Mouse (Mus musculus) ES-Bruce4 (cell line): ENCODE data around the gene Klf16. TPM values are rescaled to one million over a fixed set of nuclear protein-coding genes. Genes with fewer than 3 reads are reported as not detected.
A peak's percentile ranks its signal among the peaks of the same experiment; 100 is the strongest.

ENCODE experiments used
- H3K27ac ChIP-seq: 2 replicates; pipeline ENCODE4 v1.5.1; 2012; ENCODE audit warnings: low read length, inconsistent platforms; ENCODE audit not compliant: insufficient read depth
- H3K27me3 ChIP-seq: 2 replicates; pipeline ENCODE4 v1.6.1; 2012; ENCODE audit warnings: mild to moderate bottlenecking, low read length, inconsistent platforms; ENCODE audit not compliant: control insufficient read depth, poor library complexity, insufficient read depth, severe bottlenecking
- H3K36me3 ChIP-seq: 2 replicates; pipeline ENCODE4 v1.6.1; 2012; ENCODE audit warnings: inconsistent platforms, mild to moderate bottlenecking, low read length, moderate library complexity; ENCODE audit not compliant: control insufficient read depth, poor library complexity, insufficient read depth, severe bottlenecking
- H3K4me1 ChIP-seq: one replicate; pipeline ENCODE4 v1.8.1; 2011; ENCODE audit warnings: low read length; ENCODE audit not compliant: control insufficient read depth, insufficient read depth
- H3K4me3 ChIP-seq: 2 replicates; pipeline ENCODE4 v1.5.1; 2011; ENCODE audit warnings: low read depth, mild to moderate bottlenecking, low read length
- H3K9ac ChIP-seq: 2 replicates; pipeline ENCODE4 v1.6.1; 2012; ENCODE audit warnings: low read depth, mild to moderate bottlenecking, inconsistent platforms; ENCODE audit not compliant: poor library complexity, severe bottlenecking
- H3K9me3 ChIP-seq: replicated peaks from 2 replicates; pipeline ENCODE4 v1.6.1; 2012; ENCODE audit warnings: mild to moderate bottlenecking, low read length, inconsistent platforms; ENCODE audit not compliant: control insufficient read depth, poor library complexity, insufficient read depth, severe bottlenecking
- CTCF ChIP-seq: IDR thresholded peaks from one replicate; pipeline ENCODE4 v1.8.1; 2011; ENCODE audit warnings: low read depth, low read length
- EP300 ChIP-seq: IDR thresholded peaks from 2 replicates; pipeline ENCODE4 v1.6.1; 2011; ENCODE audit warnings: low read depth, low read length; ENCODE audit not compliant: insufficient read depth
- POLR2A ChIP-seq: IDR thresholded peaks from one replicate; pipeline ENCODE4 v1.8.1; 2011; ENCODE audit warnings: low read length; ENCODE audit not compliant: insufficient read depth
- polyA plus RNA-seq: library from polyadenylated mRNA; stranded (reverse); fragments of >200 nt; gene quantifications from 2 replicates; pipeline ENCODE4 v1.2.4, GENCODE M21; 2011; ENCODE audit warnings: low read depth; ENCODE audit not compliant: missing spikeins, insufficient read depth, insufficient read length

The Klf16 gene
- polyA plus RNA-seq, 1 experiment, result 24.9 TPM

- H3K4me3 ChIP-seq, result peak overlapping the region; percentile 49
These were observed 44.5 kb upstream of the Klf16 start for GRCm38 (mm10) chr10:80621690-80621939.

GRCm38 (mm10) chr10:80620796-80621689 lies 43.9 kb upstream of the Klf16 start:
- Histone ChIP-seq H3K27ac (peak overlapping the region; percentile 42; the same call in 1 of the 2 replicates), H3K9ac (peak overlapping the region; percentile 69), H3K4me3 (peak overlapping the region; percentile 49), H3K27me3 (no peaks in the 10 kb centered on the region), H3K4me1 (no peaks in the 10 kb centered on the region), H3K36me3 (no peaks in the 10 kb centered on the region), H3K9me3 (no peaks in the 10 kb centered on the region)
- TF ChIP-seq POLR2A, result no peak
- TF ChIP-seq CTCF, result no peak
- TF ChIP-seq EP300, result no peak

More at GRCm38 (mm10) chr10:80621690-80621939, 44.5 kb upstream of the Klf16 start:
- Histone ChIP-seq H3K9me3 (no peaks in the 10 kb centered on the region), H3K4me1 (no peaks in the 10 kb centered on the region), H3K27me3 (no peaks in the 10 kb centered on the region), H3K9ac (peak overlapping the region; percentile 69), H3K36me3 (no peaks in the 10 kb centered on the region), H3K27ac (peak overlapping the region; percentile 42; the same call in 1 of the 2 replicates)
- TF ChIP-seq EP300 (no peak), CTCF (no peak), POLR2A (no peak)

GRCm38 (mm10) chr10:80620365-80620764 lies 43.2 kb upstream of the Klf16 start:
- Histone ChIP-seq H3K9ac (no peak overlapping the region), H3K27me3 (no peaks in the 10 kb centered on the region), H3K36me3 (0 out of 2 replicates have a peak, but pooled peaks cover 3% of the 10 kb centered on the region), H3K27ac (peak overlapping the region; percentile 13; the same call in 1 of the 2 replicates), H3K9me3 (no peaks in the 10 kb centered on the region), H3K4me1 (no peaks in the 10 kb centered on the region), H3K4me3 (peak overlapping the region; percentile 34)
- TF ChIP-seq EP300 (no peak), CTCF (no peak), POLR2A (no peak)

GRCm38 (mm10) chr10:80619465-80620244 lies 42.5 kb upstream of the Klf16 start:
- H3K4me3 ChIP-seq, result peak overlapping the region; percentile 75
- peaks cover 4% of the 10 kb centered on the region; the same call in 1 of the 2 replicates for H3K36me3 ChIP-seq
- TF ChIP-seq EP300 (no peak), POLR2A (peak; percentile 70)
- peak overlapping the region; percentile 82 for H3K27ac ChIP-seq
- H3K4me1 ChIP-seq, result no peaks in the 10 kb centered on the region
- peak overlapping the region; percentile 47 for H3K9ac ChIP-seq
- no peaks in the 10 kb centered on the region for H3K9me3 ChIP-seq
- no peaks in the 10 kb centered on the region for H3K27me3 ChIP-seq

GRCm38 (mm10) chr10:80618181-80618580 lies 41.1 kb upstream of the Klf16 start:
- Histone ChIP-seq H3K36me3 (peaks cover 6% of the 10 kb centered on the region; the same call in 1 of the 2 replicates), H3K27me3 (no peaks in the 10 kb centered on the region), H3K9me3 (no peaks in the 10 kb centered on the region), H3K9ac (no peak overlapping the region), H3K27ac (no peak overlapping the region), H3K4me3 (no peak overlapping the region), H3K4me1 (no peaks in the 10 kb centered on the region)
- TF ChIP-seq CTCF (no peak), POLR2A (no peak), EP300 (no peak)

GRCm38 (mm10) chr10:80614351-80614750 lies 37.2 kb upstream of the Klf16 start:
- Histone ChIP-seq H3K36me3 (peaks cover 11% of the 10 kb centered on the region; the same call in 1 of the 2 replicates), H3K4me3 (no peak overlapping the region), H3K9me3 (no peaks in the 10 kb centered on the region), H3K27me3 (no peaks in the 10 kb centered on the region), H3K27ac (no peak overlapping the region), H3K4me1 (no peaks in the 10 kb centered on the region), H3K9ac (no peak overlapping the region)
- TF ChIP-seq EP300 (no peak), POLR2A (no peak), CTCF (no peak)
